Mouse (Mus musculus): ENCODE results near the gene Nup107.

DNA sequence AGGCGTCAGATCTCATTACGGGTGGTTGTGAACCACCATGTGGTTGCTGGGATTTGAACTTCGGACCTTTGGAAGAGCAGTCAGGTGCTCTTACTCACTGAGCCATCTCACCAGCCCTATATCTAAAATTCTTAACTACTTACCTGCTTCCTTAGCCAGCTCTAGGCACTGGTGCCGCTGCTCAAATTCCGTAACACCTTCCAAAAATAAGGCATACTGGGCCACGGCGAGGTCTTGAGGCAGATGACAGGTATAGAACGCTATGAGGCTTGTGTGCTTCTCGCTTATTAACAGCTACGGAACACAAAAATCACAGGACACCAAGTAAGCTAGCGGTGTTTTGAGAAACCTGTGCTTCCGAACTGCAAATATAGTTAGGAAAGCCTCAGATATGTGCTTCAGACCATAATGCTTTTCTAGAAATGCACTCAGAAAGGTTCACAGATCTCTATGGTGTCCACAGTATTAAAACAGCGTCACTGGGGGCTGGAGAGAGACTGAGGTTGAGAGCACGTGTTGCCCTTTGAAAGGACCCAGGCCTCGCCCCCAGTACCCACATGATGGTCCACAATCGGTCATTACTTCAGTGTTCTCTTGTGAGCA lies 28.8 kb downstream of the Nup107 start:
- no peak for TF ChIP-seq ELF1 (IDR thresholded peaks at IDR 0.05; ENCODE audit: low read depth, low read length)
- no peak for TF ChIP-seq HCFC1 (IDR thresholded peaks at IDR 0.05; ENCODE audit: low read depth, low read length)
- TF ChIP-seq EP300 (IDR thresholded peaks at IDR 0.05; ENCODE audit: low read depth in 1 of 2, low read length in 2 of 2), result no peak
- TF ChIP-seq ZC3H11A (IDR thresholded peaks at IDR 0.05; ENCODE audit: low read depth, low read length), result no peak
- no peak for TF ChIP-seq TBP (IDR thresholded peaks at IDR 0.05; ENCODE audit: low read depth, low read length)
- no peak for TF ChIP-seq USF2 (IDR thresholded peaks at IDR 0.05; ENCODE audit: borderline replicate concordance in 1 of 2, insufficient read depth in 1 of 2, low read depth in 1 of 2, low read length in 2 of 2)
